Mouse (Mus musculus): ENCODE results near the gene Esp24.
"Not testable (repeated sequence)": the region's sequence is repeated elsewhere in the genome, so short reads cannot be mapped to it uniquely, and the experiment has no call there.

Gene Esp24

GRCm38 (mm10) chr17:39036395-39036794 is at the start of gene Esp24:
Gene Esp24 (plus strand): TSS chr17:39036695.
- DNase-seq: not testable (repeated sequence)

GRCm38 (mm10) chr17:39009846-39010245 is 26.6 kb upstream of the Esp24 start:
- DNase-seq: no peak

DNA sequence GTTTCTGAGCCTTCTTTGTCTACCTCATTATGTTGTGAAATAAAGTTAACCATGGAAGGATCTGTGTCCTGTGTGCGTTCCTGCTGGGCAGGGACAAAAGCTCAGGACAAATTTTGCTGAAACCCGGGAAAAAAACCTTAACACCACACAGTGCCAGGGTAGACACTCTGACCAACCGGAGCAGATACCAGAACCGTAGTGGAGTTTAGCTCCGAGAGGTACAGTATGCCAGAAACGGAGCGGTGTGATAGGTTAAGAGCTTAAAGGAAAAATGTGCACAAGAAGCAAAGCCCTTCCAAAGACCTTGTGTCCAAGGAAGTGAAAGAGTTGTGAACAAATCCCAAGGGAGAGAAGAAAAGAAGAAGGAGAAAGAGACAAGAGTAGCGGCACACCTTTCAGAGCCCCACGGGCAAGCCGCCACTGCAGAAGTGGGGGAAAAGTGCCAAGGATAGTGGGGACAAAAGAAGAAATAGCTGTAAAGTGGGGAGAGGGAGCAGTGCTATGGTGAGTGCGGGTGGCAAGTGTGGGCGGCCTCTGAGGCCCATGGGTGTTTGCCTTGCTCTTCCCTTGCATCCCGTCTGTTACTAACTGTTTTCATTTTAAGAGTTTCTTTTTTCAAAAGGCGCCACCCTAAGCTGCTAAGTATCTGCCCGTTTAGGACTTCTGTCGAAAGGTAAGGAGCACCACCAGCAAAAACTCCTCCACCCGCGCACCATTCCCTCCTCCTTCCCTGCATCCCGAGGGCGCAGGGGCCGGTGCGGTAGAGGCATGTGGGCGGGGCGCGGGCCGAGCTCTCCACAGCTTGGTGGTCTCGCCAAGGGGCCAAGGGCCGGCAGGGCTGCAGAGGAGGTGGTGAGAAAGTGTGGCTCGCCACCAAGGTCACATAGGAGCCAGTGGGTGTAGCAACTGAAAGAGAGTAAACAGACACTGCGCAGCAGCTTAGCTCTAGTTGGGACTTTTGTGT is 25.5 kb upstream of the Esp24 start:
- no peak for DNase-seq

DNA sequence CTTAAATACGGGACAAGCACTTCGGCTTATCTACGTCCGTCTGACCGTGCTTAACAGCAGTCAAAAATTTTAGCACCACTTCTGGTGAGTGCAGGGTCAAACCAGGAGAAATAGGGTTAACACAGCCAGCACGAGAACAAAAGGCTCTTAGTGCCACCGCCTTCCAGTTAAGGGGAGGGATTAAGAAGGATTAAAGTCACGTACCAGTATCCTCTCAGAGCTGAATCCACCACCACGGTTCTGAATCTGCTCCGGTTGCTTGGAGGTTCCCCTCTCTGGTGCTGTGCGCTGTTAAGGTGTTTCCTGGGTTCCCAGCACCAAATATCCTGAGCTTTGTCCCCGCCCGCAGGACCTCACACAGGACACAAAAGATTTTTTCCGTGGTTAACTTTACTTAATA is 19.3 kb upstream of the Esp24 start:
- DNase-seq: no peak

- no peak for DNase-seq
These were observed 6.7 kb downstream of the Esp24 start, which contains the start of gene Gm21903 for GRCm38 (mm10) chr17:39043241-39043640. Gene Gm21903 (minus strand): TSS chr17:39043341.

GRCm38 (mm10) chr17:39063641-39064040 is 27.1 kb downstream of the Esp24 start:
- DNase-seq: no peak

GRCm38 (mm10) chr17:39076937-39077336 is 40.4 kb downstream of the Esp24 start, which contains the start of gene Esp23:
Gene Esp23 (minus strand): TSS chr17:39077037.
- no peak for DNase-seq

Data from cerebellum, adult 11-12 months (tissue).